Mouse (Mus musculus) heart, adult 8-10 months (tissue): ENCODE measurements around the gene Cd46. TPM values are rescaled to one million over a fixed set of nuclear protein-coding genes. Genes with fewer than 3 reads are reported as not detected.

Source experiments
- DNase-seq: peaks from one replicate; pipeline ENCODE4 v3.0.0; 2022; ENCODE audit warnings: low spot score
- total RNA-seq, 4 experiments: library from RNA; stranded (reverse); gene quantifications; 2 replicates each; pipeline ENCODE4 v1.2.4; 2022

Gene Cd46
- total RNA-seq, result 1 to 10 TPM in 3 of 4 experiments, under 1 TPM in 1; 0.46 to 1.3 (median 1.0) TPM

DNA sequence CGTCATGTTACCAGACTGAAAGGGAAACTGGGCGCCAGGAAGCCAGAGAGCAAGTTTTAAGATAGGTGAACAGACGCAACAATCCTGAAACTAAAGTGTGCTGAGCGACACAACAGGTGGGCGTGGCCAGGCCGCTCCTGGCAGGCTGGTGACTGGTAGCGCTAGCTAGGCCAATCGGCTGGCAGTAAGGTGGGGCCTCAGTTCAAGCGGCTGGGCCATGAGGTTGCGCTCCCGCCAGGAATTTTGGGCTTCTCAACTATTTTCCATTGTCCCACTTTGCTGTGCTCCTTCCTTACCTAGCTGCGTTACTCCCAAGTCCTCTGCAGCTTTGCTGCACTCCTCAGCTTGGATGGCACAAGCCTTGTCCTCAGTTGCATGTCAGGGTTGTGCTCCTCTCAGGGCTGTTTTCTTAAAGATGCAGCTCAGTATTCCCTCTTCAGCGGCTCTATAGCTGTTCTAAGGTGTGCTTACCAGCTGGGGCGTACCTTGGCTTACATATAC is at the start of gene Cd46:
Gene Cd46, minus strand, starts transcription at position 30 of the 501 bp plus-strand sequence.
- DNase-seq, result peak; percentile 45

DNA sequence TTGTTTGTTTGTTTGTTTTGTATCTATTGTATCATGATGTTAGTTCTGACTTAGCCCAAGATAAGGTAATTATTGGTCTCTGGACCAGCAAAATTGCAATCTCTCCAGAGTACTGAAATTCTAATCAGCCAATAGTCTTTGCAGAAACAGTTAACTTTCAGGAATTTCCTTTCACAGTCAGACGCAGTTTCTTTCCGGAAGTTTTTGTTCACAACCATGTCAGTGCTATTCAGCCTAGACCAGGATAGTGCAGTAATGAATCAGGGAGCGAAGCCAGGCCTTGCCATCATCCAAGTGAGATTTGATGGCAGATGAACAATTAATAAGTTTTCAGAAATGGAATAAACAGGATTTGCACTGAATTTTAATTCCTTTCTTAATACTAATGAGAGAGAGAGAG is 40.0 kb upstream of the Cd46 start:
- peak; percentile 52 for DNase-seq

DNA sequence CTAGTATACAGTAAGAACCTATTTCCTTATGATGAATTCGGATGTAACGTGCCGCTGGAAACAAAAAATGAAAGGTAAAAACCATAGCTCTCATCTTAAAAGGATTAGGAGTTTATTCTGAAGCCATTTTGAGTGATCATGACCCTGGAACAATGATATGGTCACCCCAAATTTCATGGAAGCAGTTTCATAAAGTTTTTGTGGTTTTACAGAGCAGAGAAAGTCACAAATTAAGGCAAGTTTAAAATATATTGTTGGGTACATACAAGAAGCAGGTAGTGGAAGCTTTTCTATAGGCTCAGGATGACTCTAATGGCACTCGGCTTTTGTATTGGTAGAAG is 39.6 kb upstream of the Cd46 start:
- no peak for DNase-seq

DNA sequence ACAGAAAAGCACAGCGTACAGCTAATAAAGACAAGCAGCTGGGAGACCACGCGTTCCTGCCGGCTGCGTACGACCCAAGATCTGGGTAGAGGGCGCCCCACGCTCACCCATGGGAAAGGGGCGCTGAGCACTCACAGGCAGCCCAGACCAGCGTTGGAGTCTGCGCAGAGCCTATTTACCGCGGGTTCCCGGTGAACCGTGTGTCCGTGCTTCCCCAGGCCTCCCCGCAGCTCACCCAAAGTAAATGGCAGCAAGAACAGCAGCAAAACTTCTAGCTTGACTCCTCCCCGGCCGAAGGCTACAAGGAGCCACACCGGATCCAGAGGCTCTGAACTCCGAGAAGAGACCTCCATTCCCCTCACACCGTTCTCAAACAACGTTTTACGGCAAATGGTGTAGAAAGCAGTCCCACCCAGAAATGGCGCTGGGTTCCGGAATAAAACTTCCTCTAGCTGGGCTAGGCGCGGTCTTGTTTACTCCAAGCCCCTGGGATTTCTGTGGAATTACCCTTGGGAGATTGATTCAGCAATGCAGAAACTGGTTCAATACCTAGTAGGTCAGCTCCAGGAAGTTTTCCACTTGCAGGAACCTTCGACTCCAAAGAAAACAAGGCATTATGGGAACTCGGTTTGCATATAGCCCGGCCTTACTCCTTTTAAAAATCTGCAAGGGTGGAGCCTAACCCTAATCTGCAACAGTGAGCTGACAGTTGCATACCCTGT is 39.1 kb upstream of the Cd46 start, which contains the start of gene Cr1l:
Gene Cr1l, minus strand, starts transcription at position 634 of the 722 bp plus-strand sequence.
- peak; percentile 89 for DNase-seq

DNA sequence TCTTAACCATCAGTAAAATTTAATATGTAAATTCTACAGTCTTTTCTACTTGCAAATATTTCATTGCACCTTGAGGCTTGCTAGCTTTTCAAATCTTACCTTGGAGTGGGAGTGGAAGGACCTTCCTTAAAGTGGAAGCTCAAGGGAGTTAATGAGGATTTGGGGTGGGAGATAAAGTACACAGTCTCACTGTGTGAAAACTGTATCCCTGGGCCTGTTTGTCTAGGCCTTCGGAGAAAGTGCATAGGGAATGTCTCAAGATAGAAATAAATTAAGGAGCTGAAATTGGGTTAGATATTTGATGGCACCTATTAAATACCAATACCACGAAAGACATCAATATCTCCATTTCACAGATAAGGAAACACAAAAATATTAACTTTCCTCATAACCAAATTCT is 38.4 kb upstream of the Cd46 start:
- no peak for DNase-seq

DNA sequence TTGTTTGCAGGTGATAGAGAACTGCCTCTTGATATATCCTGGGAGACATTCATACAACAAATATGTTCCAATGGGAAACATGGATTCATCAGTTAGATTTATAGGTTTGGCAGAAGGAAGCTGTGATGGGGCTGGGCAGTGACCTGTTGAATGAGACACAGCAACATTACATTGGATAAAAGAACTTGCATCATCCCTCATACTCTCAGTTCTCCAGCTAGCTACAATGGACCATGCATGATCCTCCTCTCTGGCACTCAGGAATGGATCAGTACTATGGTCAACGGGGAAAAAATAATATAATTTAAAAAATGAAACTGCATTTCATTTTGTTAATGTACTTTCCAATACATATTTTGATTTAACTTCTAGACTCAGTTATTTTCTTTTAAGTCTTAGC is 37.8 kb upstream of the Cd46 start:
- no peak for DNase-seq

DNA sequence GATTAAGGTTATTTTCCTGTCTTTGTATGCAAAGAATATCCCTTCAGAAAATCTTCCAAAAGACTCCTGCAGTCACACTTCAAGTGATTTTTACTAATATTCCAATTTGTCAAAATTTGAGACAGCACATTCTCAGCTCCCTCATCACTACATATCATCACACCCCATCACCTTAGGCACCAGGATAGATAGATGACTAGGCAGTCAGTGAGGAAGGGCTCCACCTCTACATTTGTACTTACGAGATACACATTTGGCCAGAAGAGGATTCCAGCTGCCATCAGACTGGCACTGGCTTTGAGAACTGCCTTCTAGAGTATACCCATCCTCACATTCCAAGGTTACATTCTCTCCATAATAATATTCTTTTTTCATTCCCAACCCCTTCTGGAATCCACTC is 22.4 kb upstream of the Cd46 start:
- DNase-seq, result no peak

DNA sequence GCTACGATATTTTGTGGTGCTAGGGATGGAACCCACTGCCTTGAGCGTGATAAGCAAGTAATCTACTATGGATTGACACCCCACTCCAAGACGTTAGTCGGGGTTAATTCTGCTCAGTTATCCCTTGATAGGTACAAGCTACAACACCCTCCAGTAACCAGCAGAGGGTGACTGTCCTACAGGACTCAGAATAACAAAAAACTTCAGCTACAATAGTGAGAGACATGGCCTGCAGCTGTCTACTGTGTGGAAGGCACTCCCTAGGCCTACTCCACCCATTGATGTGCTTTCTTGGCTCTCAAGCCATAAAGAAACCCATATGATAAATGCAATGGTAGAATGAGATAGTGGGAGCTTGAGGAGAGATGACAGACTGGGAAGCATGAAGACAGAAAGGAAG is 21.6 kb upstream of the Cd46 start:
- no peak for DNase-seq

DNA sequence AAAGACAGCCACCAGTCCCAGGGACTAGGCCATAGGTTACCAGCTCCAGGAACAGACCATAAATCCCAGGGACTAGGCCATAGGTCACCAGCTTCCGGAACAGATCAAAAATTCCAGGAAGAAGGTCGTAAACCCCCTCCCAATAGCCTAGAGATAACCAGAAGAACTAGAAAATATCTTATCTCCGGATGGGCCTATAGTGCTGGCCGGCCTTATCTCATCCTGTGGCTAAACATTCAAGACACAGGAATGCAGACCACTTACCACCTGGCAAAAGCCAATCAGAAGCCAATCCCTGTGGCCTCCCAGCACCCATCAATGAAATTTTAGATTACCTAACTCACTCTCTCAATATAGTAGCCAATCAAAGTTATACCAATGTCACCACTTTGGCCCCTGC is 8.6 kb upstream of the Cd46 start:
- no peak for DNase-seq

DNA sequence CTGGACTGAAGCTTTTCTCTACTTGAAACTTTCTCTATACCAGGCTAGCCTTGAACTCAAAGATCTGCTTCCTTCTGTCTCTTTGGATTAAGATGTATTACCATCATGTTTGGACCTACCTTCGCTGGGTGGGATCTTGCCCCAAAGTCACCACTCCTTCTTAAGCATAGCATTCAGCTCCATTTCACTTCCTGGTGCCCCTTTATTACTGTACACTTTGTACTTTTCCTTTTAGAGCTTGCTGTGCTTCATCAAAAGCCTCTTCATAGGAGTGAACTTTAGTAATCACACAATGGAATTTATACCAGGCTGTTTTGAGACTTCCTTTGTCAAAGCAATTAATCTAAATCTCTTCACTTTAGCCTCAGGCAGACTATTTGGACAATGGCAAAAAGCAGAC is 6.0 kb upstream of the Cd46 start:
- DNase-seq, result no peak

DNA sequence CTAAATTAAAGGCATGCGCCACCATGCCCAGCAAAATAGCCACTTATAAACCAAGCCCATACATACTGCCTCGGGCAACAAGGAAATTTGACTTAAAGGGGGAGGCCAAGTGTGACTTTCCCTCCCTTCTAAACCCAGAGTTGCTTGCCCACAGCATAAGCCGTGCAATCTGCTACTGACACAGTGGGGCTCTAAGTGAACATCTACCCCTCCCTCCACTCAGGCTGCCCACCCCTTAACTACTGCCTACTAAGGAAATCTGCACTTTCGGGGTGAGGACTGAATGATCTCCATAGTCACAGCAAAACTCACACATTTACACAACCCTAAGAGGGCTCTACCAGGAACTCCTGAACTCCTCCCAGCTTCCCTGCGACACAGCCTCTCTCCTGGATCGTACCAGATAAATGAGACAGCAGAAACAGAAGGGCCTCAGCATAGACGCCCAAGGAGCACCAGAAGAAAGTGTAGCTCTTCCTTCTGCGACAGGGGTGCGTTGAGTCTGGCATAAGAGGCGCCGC is 290 bp downstream of the Cd46 start:
- DNase-seq, result no peak

DNA sequence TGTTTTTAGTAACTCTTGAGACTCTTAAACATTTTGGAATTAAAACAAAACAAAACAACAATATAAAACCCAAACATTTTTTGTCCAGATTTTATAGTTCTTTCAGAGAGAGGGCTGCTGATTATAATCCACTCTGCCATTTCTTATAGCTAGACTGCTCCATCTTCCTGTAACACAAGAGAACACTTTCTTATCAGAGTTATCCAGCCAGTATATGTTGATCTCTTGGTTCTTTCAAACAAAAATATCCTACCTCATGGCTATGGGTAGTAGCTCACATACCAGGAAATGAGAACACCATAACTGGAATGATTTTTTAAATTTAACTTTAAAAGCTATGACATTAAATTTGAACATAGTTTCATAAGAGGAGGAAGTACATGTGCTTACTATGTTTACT is 9.9 kb downstream of the Cd46 start:
- DNase-seq, result no peak

DNA sequence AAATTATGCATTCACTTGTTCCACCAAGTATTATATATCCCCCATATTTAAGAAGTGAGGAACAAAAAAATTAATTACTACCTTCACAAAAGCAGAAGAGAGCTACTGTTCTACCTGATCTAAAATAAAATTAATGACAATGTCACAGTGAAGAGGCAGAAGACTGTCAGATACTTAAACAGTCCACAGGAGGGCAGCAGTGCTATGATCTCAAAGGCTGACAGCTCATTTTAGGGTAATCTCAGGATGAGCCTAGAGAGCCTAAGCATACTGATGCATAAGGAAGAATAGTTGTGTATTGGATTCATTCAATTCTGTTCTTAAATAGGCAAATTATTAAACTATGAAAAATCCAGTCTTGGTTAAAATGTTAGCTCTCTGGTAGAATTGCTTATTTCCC is 51.6 kb downstream of the Cd46 start:
- peak; percentile 48 for DNase-seq

DNA sequence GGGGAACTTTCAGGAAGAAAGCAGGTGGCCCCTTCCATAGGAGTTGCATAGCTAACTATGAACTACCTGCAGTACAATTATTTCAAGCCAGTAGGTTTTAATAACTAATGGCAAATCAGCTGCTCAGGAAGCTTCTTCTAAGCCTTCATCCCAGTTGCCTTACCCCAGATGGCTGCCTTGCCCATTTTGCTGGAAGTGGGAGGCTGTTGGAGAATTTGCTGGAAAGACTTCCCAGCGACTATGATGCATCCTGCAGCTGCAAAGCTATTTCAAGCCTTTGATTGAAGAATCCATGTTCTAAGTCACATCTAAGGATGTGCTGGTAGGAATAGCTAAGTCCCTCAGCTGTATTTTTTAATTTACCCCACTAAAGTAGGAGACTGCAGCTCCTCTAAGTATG is 53.7 kb downstream of the Cd46 start:
- DNase-seq, result no peak

DNA sequence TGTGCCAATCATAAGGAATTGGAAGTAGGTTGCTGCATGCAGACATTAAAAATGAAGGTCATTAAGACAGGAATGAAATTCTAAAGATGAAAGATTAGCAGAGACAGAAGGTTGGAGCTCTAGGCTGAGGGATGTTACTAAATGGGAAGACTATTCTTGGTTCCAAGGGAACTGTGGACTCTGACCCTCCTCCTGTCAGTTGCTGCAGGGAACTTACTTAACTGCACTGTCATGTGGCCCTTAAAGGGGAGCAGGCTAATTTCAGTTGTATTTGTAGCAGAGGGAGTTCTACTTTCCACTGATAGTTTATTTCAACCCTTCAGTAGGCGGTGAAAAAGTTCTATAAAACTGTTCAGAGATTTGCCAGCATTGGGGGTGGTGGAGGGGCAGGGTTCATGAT is 54.1 kb downstream of the Cd46 start:
- no peak for DNase-seq

DNA sequence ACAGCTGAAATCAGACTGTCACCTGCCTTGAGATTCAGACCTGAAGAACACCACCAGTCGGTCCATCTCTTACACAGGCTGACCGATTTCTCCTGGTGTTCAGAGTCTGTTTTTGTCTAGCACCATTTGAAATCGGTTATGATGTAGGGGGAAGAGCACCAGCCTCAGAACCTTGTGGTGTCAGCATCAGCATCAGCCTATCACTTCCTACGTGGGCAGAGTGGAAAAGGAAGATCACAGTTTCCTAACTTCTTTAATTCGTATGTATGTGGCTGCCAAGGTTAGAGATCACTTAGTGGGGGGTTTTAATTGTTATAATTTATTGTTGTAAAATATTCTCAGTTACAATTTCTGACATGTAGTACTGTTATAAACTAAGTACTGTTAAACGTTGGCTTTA is 54.6 kb downstream of the Cd46 start:
- no peak for DNase-seq

DNA sequence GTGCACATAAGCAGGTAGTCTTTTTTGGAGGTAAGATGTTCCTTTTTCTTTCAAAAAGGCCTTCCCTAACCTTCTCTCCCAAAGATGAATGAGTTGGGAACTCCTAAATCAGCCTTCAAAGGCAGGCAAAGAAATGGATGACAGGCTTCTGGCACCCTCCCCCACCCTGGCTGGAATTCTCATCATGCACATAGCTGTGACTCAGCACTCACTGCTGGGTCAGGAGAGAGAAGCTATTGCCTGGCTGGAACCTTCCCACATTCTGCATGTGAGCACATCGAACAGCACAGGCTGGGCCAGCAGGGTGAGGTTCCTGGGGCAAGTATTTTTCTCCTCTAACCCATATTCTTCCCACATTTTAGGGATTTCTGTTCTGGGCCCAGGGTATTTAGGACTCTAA is 58.1 kb downstream of the Cd46 start:
- peak; percentile 71 for DNase-seq

DNA sequence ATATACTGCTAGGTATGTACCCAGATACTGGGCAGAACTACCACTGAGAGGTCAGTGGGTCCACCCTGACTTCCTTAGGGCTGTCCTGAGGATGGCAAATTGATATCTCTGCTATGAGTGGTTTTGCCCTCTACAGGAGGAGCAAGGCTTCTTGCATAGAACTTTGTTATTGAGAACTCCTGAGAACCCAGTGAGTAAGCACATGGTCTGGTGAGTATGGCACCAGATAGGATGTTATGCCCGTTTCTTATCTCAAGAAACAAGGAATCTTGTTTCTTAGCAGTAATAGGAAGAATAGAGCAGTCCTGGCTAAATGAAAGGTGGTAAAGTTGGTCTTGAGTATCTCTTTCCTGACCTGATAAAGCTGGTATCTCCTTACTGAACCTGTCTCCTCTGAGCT is 59.3 kb downstream of the Cd46 start:
- no peak for DNase-seq

DNA sequence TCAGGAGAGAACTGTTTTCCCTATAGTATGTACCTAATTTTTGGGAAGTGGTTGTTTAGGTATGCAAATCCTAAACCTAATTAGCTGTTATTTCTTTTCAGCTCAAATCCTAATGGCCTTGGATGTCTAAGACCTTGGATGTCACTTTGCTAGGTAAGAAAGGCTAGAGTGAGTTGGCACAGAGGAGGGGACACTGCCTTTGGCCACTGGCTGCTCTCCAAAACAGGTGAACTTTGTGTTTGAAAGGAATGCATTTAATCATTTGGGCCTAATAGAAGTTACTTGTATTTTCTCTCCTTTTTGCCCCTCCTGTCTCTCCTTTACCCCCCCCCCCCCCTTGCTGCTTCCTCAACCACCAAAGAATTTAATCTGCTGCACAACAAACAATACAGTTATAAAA is 60.3 kb downstream of the Cd46 start:
- no peak for DNase-seq

DNA sequence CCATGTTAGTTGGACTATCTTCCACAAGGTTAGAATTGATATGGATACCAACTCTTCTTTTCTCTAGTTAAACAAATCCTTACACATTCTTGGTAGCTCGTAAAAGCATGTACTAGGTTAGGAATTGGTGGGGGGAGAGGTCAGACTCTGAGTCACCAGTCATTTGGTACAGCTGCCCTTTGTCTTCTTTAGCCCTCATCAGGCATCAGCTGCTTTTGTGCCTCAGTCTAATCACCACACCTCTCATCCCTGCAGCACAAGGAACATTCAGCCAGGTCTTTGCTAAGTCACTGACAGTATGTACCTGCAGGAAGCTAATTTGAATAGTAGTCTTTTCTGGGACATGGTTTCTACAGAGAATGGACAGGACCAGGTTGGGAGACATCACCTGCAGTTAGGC is 64.5 kb downstream of the Cd46 start:
- no peak for DNase-seq

DNA sequence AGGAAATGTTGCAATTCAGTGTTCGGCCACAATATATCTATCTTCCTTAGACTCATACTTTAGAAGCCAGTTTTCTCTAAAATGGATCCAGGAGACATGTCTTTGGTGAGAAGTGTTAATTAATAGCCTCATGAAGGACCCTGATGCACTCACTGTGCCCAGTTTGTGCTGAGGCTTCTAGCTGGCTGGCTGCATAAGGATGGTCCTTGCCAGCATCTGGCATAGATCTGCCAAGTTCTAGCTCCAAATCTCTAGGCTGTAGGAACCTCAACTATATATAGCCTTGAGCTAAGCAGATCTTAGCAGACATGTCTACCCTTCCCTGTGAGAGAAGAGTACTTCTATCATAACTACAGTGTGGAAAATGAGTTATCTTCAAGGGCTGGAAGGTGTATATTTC is 68.2 kb downstream of the Cd46 start:
- DNase-seq, result no peak

DNA sequence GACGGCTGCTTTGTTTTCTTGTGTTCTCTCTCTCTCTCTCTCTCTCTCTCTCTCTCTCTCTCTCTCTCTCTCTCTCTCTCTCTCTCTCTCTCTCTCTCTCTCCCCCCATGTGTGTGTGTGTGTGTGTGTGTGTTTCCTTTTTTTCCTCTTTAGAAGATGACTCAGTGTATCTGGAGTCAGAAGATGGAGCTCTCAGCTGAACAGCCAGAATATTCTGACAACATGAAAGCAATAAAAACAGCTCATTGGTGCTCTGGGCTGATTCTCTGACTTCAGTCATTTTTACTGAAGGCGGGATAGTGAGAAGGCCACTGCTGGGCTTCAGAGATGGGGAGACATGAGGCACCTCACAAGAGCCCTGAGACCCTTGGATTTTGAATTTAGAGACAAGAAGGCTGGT is 70.2 kb downstream of the Cd46 start:
- no peak for DNase-seq

DNA sequence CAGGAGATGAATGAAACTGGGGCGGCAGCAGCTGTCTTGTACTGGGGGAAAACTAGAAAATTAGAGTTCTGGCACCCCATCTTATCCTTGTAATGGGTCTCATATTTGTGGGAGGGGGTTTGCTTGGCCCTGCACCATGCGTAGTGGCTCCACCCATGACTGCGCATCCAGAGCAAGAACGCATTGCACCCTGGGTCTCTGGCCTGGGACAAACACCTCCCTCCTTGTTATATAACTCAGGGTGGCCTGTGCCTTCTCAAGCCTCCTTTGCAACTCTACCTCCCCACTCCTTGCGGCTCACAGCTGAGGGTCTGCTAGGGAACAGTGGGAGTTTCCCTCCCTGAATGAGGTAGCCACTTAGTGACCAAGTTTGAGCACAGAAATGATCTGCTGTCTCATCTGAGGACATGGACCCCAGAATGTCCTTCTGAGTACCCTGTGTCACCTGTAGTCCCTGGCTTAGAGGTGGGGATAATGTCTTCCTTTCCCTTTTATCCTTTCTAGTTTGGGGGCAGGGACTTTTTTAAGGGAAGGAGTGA is 72.9 kb downstream of the Cd46 start:
- no peak for DNase-seq
